Mouse (Mus musculus) heart, embryonic 16.5 days (tissue): Measurements from ENCODE around the gene Rnd2. TPM values are rescaled to one million over a fixed set of nuclear protein-coding genes. Genes with fewer than 3 reads are reported as not detected.
"Not testable (repeated sequence)": the region's sequence is repeated elsewhere in the genome, so short reads cannot be mapped to it uniquely, and the experiment has no call there.

Experiments used
- ATAC-seq: fragments of 200-750 bp; cut with Nextera tagmentation; replicated peaks from 2 replicates; pipeline ENCODE4 v1.8.0; 2017; ENCODE audit warnings: moderate number of reproducible peaks; ENCODE audit not compliant: insufficient read depth, low FRiP score; ENCODE audit errors: extremely low read depth
- H3K27ac ChIP-seq: fragments of 300-500 bp; sonication (generic); 2 replicates; pipeline ENCODE4 v1.5.1; 2014; ENCODE audit warnings: mild to moderate bottlenecking, low read length, control low read depth, moderate library complexity
- H3K27me3 ChIP-seq: fragments of 300-500 bp; sonication (generic); 2 replicates; pipeline ENCODE4 v1.6.1; 2014; ENCODE audit warnings: low read length, mixed read lengths; ENCODE audit not compliant: control insufficient read depth, insufficient read depth
- H3K36me3 ChIP-seq: fragments of 300-500 bp; sonication (generic); 2 replicates; pipeline ENCODE4 v1.6.1; 2014; ENCODE audit not compliant: control insufficient read depth, insufficient read depth
- H3K4me1 ChIP-seq: fragments of 300-500 bp; sonication (generic); 2 replicates; pipeline ENCODE4 v1.6.1; 2014; ENCODE audit warnings: low read length, mixed read lengths; ENCODE audit not compliant: control insufficient read depth, insufficient read depth
- H3K4me2 ChIP-seq: fragments of 300-500 bp; sonication (generic); 2 replicates; pipeline ENCODE4 v1.6.1; 2014; ENCODE audit warnings: low read depth, mild to moderate bottlenecking, control low read depth, low read length
- H3K4me3 ChIP-seq: fragments of 300-500 bp; sonication (generic); 2 replicates; pipeline ENCODE4 v1.5.1; 2014; ENCODE audit warnings: mild to moderate bottlenecking, control low read depth, low read length
- H3K9ac ChIP-seq: fragments of 300-500 bp; sonication (generic); 2 replicates; pipeline ENCODE4 v1.6.1; 2014; ENCODE audit warnings: low read length, control low read depth
- H3K9me3 ChIP-seq: fragments of 300-500 bp; sonication (generic); replicated peaks from 2 replicates; pipeline ENCODE4 v1.6.1; 2016; ENCODE audit warnings: low read length; ENCODE audit not compliant: control insufficient read depth
- WGBS: fragments of 180-500 bp; shearing (Covaris S2); extraction: QIAGEN DNeasy Blood & Tissue Kit; methylation state at CpG from one replicate; pipeline ENCODE4 v1.1.7; 2014; 5-methylcytosine and 5-hydroxymethylcytosine counted together
- polyA plus RNA-seq: library from polyadenylated mRNA; unstranded; fragments of >200 nt; fragmentation: Nextera tagmentation; extraction: Ambion mirVana; gene quantifications from 2 replicates; pipeline ENCODE4 v1.2.1, GENCODE M21; 2015

Rnd2 gene
- polyA plus RNA-seq, 1 experiment from 2014 or later = 7.9 TPM

DNA sequence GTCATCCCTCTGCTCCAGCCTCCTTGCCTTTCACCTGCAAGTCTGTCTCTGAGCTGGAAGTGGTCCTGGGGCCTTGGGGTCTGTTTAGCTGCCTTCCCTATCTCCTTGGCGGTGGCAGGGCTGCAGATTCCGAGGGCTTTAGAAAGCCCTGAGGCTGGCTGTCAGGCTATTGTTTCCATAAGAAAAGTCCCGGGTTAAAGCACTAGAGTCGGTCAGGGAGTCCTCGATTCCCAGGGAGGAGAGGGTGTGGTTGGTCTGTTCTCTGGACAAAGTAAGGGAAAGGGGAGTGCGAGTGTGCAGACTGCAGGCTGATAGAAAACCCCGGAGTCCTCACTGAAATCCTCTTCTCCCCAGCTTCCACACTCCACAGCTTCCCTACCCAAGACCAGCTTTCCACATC is 5.4 kb downstream of the Rnd2 start:
- WGBS = 38% methylated on average over 7 of the region's 7 CpGs
- no peak overlapping the region for H3K9ac ChIP-seq
- H3K27ac ChIP-seq = no peak overlapping the region
- H3K4me2 ChIP-seq = no peak overlapping the region
- no peaks in the 10 kb centered on the region for H3K36me3 ChIP-seq
- H3K4me3 ChIP-seq = no peak overlapping the region
- no peak for ATAC-seq
- H3K27me3 ChIP-seq = no peaks in the 10 kb centered on the region
- peaks cover 15% of the 10 kb centered on the region for H3K4me1 ChIP-seq
- no peaks in the 10 kb centered on the region for H3K9me3 ChIP-seq

DNA sequence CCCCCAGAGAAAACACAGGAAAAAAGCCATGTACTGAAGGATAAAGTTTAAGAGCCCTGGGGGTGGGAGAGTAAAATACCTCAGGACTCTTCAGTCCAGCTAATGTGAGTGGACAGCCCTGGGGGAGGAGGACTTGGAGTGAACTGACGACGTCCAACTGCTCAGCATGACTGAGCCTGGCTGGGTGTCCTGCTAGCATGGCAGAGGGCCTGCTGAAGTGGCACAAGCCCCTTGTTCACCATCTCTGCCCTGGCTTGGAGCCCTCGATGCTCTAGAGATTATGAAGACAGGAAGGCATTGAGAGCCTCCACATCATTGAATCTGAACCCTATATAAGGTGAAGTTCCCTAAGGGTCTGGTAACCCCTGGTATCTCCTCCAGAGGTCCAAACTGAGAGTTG is 7.1 kb downstream of the Rnd2 start:
- H3K27ac ChIP-seq = no peak overlapping the region
- peaks cover 10% of the 10 kb centered on the region for H3K4me1 ChIP-seq
- no peak for ATAC-seq
- H3K36me3 ChIP-seq = no peaks in the 10 kb centered on the region
- H3K9ac ChIP-seq = no peak overlapping the region
- H3K9me3 ChIP-seq = no peaks in the 10 kb centered on the region
- WGBS = 51% methylated on average over 3 of the region's 3 CpGs
- H3K4me3 ChIP-seq = no peak overlapping the region
- H3K4me2 ChIP-seq = no peak overlapping the region
- no peaks in the 10 kb centered on the region for H3K27me3 ChIP-seq

DNA sequence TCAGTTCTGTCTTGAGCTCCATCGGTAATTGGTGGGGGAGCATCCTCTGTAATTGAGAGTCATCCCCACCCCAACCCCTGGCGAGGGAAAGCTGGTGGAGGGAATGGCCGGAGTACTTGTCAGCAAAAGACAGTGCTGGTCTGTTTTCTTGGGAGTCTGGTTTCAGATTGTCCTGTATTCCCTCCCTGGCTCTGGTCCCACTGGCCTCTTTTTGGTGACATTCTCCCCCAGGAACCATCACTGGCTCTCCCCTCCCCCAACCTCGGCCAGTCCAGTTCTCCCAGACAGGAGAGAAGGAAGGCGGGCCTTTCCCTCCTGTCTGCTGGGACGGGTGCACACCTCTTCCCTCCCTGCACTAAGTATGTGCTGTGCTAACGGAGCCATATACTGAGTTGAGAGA is 7.5 kb downstream of the Rnd2 start:
- Histone ChIP-seq H3K27ac (no peak overlapping the region), H3K4me3 (no peak overlapping the region), H3K36me3 (no peaks in the 10 kb centered on the region), H3K4me2 (no peak overlapping the region), H3K9ac (no peak overlapping the region), H3K9me3 (no peaks in the 10 kb centered on the region), H3K4me1 (peaks cover 6% of the 10 kb centered on the region), H3K27me3 (no peaks in the 10 kb centered on the region)
- 37% methylated on average over 7 of the region's 7 CpGs for WGBS
- ATAC-seq = no peak

DNA sequence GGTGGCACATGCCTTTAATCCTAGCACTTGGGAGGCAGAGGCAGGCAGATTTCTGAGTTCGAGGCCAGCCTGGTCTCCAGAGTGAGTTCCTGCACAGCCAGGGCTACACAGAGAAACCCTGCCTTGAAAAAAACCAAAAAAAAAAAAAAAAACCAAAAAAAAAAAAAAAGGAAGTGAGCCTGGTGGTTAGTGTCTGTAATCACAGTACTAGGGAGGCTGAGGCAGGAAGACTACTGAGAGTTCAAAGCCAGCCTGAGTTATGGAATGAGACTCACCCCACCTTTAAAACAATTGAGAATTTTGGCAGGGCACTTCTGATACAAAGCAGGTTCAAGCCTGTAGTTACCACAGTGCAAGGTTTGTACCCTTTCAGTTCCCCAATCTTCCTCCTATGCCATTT is 8.9 kb downstream of the Rnd2 start:
- H3K27me3 ChIP-seq, ATAC-seq, H3K9me3 ChIP-seq, H3K27ac ChIP-seq, H3K4me3 ChIP-seq, H3K9ac ChIP-seq, H3K36me3 ChIP-seq, H3K4me1 ChIP-seq, H3K4me2 ChIP-seq: not testable (repeated sequence)
- 74% methylated on average over 1 of the region's 1 CpGs for WGBS

DNA sequence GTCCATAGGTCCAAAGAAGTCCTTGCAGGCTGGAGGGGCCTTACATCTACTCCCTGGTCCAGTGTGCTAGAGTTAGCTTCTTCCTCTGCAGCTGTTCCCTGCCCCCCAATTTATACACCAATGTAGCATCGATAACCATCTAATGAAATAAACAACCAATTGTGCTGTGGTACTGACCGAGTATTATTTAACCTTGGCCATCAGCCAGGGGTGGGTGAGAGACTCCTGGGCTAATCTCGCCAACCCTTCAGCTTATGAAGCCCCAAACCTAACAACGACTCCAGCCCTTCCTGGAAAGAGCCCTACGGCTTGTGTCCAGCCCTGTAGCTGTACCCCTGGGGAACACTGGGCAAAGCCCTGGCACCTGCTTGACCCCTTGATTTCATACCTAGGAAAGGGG is 9.5 kb downstream of the Rnd2 start:
- Histone ChIP-seq H3K4me1 (peaks cover 6% of the 10 kb centered on the region), H3K4me2 (no peak overlapping the region), H3K9me3 (no peaks in the 10 kb centered on the region), H3K27ac (no peak overlapping the region), H3K9ac (no peak overlapping the region), H3K4me3 (no peak overlapping the region), H3K36me3 (no peaks in the 10 kb centered on the region), H3K27me3 (no peaks in the 10 kb centered on the region)
- 55% methylated on average over 5 of the region's 5 CpGs for WGBS
- ATAC-seq = no peak

DNA sequence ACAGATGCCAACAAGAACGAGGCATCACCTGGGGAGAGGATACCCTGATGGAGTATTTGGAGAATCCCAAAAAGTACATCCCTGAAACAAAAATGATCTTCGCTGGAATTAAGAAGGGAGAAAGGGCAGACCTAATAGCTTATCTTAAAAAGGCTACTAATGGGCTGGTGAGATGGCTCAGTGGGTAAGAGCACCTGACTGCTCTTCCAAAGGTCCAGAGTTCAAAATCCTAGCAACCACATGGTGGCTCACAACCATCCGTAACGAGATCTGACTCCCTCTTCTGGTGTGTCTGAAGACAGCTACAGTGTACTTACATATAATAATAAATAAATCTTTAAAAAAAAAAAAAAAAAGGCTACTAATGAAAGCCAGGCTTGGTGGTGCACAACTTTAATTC is 11.6 kb downstream of the Rnd2 start:
- H3K4me2 ChIP-seq, H3K4me3 ChIP-seq, H3K9ac ChIP-seq, H3K36me3 ChIP-seq, H3K27ac ChIP-seq, ATAC-seq, H3K27me3 ChIP-seq, H3K9me3 ChIP-seq: not testable (repeated sequence)
- peaks cover 14% of the 10 kb centered on the region for H3K4me1 ChIP-seq
- WGBS = 81% methylated on average over 4 of the region's 4 CpGs

DNA sequence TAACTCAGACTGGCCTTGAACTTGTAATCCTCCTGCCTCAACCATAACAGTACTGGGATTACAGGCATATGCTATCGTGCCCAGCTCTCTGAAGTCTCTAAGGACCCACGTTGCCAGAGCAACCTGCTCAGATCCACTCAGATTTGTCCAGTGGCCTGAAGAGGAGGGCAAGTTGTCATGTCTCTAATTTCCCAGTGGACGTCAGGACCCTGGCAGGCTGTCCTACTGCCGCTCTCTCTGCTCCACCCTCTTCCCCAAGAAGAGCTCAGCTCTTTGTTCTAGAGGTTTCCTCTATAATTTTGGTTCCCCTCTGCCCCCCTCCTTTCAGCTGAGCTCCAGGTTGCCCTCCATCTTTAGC is 12.4 kb downstream of the Rnd2 start:
- peaks cover 16% of the 10 kb centered on the region for H3K4me1 ChIP-seq
- no peaks in the 10 kb centered on the region for H3K27me3 ChIP-seq
- no peak overlapping the region for H3K27ac ChIP-seq
- 43% methylated on average over 4 of the region's 4 CpGs for WGBS
- no peak overlapping the region for H3K4me3 ChIP-seq
- no peak overlapping the region for H3K4me2 ChIP-seq
- no peak overlapping the region for H3K9ac ChIP-seq
- no peaks in the 10 kb centered on the region for H3K36me3 ChIP-seq
- no peaks in the 10 kb centered on the region for H3K9me3 ChIP-seq
- ATAC-seq = no peak

DNA sequence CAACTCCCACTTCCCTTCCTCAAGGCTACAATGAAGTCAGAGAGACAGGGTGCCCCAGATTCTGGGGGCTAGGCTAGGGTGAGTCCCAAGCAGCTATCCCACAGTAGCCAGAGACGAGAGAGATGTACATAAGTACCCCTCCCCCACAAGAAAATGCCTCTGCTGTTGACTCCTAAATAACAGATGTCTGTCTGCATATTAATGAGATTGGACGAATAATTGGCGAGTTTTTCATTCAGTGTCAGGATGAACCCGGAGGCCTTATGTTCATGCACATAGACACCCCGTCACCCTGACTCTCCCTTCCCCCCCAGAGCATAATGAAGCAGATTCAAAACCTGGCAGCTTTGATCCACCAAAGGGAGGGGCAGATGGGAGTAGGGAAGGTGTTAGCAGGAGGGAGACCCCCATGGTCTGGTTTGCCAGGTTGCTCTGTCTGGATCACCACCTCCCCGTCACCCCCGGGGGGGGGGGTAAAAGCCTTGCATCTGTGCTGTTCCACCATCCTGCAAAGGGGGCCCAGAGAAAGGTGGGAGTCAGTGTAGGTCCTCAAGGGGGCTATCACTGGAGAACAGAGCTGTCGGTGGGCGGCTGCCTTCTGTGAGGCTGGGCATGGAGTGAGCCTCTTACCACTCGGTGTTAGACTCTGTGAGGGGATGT is 12.9 kb downstream of the Rnd2 start:
- Histone ChIP-seq H3K4me1 (peaks cover 16% of the 10 kb centered on the region), H3K4me2 (no peak overlapping the region), H3K36me3 (no peaks in the 10 kb centered on the region), H3K9ac (no peak overlapping the region), H3K4me3 (no peak overlapping the region), H3K27ac (no peak overlapping the region), H3K9me3 (no peaks in the 10 kb centered on the region), H3K27me3 (no peaks in the 10 kb centered on the region)
- 68% methylated on average over 10 of the region's 10 CpGs for WGBS
- no peak for ATAC-seq

DNA sequence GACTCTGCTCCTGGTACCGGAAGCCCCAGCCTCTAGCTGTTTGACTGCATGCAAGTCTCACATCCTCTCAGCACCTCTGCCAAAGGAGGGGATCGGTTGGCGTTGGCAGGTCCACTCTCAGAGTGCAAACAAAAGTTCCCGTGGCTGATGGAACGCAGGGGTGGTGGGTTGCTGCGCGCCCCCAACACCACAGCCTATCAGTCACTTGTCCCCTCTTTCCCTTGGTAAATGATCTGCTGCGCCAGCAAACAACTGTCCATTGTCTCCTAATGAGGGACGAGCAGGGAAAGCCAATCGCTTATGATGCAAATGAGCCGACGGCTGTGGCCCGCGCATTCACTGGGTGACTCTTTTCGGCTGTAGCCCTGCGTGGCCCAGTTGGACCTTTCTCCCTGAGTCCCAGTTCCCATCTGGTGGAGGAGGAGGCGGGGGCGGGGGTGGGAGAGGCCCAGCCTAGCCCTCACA is 14.4 kb downstream of the Rnd2 start:
- Histone ChIP-seq H3K9ac (peak overlapping the region; percentile 51), H3K27ac (no peak overlapping the region), H3K4me1 (peaks cover 16% of the 10 kb centered on the region), H3K4me3 (peak overlapping the region; percentile 29), H3K4me2 (peak overlapping the region; percentile 58), H3K36me3 (no peaks in the 10 kb centered on the region), H3K9me3 (no peaks in the 10 kb centered on the region), H3K27me3 (no peaks in the 10 kb centered on the region)
- whole genome bisulfite sequencing = 14% methylated on average over 18 of the region's 18 CpGs
- no peak for ATAC-seq
